Mouse (Mus musculus) heart, postnatal 25 days (tissue): ENCODE results near the gene Icmt. TPM values are rescaled to one million over a fixed set of nuclear protein-coding genes. Genes with fewer than 3 reads are reported as not detected.

Experiments
- DNase-seq: peaks from one replicate; pipeline ENCODE4 v3.0.0; 2022; ENCODE audit warnings: low spot score
- intact Hi-C: fragments of 180-260 bp; cut with DNase I; formaldehyde crosslinking; loops from one replicate; pipeline ENCODE4 v1.15.1; 2025
- total RNA-seq, 2 experiments: library from RNA; stranded (reverse); gene quantifications; 2 replicates each; pipeline ENCODE4 v1.2.3; 2021

Icmt gene
- total RNA-seq, 2 experiments from 2014 or later = 25.2 to 26.7 TPM

DNA sequence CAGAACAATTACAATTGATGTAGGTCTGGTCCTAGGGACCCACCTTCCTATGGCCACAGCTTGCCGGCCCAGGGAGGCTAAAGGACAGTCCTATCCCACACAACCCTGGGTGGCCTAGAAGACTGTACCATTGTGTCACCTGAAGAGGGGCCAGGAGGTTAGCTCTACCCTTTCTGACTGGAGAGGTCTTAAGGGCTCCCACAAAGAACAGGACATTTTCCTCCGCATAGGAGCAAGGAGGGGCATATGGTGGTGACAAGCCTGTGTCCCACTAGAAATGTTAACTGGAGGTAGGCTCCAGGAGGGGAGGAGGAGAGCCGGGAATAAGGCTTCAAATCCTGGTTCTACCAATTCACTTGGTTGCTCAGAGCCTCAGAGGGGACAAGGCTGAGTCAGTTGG is 23.8 kb upstream of the Icmt start:
- DNase-seq = no peak
- intact Hi-C loops = loop anchor here (2.0 kb wide), 1 partner anchor 58 kb away; no protein-coding TSS in a partner anchor

DNA sequence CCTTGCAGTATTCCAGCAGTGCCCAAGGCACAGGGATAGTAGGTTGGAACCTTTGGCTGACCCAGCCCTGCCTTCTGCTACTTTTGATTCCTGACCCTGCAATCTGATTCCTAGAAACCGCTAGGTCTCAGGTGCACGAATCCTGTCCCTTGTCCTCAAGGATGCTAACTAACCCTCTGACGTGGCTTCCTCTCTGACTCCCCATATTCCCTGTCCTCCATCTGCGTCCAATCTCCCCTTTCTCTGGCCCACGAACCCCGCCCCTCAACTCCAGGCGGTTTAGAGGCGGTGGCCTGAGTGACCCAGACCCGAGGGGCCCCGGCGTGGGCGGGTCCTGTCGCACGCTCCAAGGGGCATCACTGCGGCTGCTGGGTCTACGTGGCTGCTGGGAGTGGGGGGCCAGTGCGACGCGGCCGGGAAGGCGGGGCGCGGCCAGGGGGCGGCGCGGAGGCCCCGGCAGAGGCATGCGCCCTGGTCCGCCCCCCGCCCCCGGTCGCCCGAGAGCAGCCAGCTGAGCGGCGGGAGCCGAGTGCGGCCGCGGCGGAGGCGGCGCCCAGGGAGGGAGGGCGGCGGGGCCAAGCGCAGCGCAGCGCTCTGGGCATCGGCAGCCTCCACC is 23.3 kb upstream of the Icmt start, which contains the start of gene Gpr153:
Gpr153 (plus strand) TSS at position 612 of the 616 bp plus-strand sequence.
- intact Hi-C loops = loop anchor here (2.0 kb wide), 2 partner anchors 51 to 59 kb away; no protein-coding TSS in a partner anchor
- DNase-seq = peak; percentile 71

DNA sequence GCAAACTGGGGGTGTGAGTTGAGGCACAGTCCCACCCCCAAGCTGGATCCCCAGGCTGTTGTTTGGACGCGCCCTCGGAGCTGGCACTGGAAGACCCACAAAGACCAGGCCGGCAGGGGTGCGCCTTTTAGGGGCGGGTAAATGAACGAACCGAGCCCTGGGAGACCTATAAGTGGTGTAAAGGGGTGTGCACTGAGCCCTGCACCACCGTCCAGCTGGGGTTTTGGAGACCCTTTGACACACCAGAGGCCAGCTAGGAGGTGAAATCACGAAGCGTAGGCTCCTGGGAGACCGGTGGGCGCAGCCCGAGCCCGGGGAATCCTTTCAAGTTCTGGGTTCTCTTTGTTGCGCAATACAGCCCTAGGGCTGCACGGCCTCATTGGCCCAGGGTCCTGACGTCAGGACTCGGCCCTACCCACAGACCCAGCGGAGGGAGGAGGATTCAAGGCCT is 22.3 kb upstream of the Icmt start:
- peak; percentile 49 for DNase-seq
- intact Hi-C loops = loop anchor here (2.0 kb wide), 1 partner anchor 52 kb away; no protein-coding TSS in a partner anchor

DNA sequence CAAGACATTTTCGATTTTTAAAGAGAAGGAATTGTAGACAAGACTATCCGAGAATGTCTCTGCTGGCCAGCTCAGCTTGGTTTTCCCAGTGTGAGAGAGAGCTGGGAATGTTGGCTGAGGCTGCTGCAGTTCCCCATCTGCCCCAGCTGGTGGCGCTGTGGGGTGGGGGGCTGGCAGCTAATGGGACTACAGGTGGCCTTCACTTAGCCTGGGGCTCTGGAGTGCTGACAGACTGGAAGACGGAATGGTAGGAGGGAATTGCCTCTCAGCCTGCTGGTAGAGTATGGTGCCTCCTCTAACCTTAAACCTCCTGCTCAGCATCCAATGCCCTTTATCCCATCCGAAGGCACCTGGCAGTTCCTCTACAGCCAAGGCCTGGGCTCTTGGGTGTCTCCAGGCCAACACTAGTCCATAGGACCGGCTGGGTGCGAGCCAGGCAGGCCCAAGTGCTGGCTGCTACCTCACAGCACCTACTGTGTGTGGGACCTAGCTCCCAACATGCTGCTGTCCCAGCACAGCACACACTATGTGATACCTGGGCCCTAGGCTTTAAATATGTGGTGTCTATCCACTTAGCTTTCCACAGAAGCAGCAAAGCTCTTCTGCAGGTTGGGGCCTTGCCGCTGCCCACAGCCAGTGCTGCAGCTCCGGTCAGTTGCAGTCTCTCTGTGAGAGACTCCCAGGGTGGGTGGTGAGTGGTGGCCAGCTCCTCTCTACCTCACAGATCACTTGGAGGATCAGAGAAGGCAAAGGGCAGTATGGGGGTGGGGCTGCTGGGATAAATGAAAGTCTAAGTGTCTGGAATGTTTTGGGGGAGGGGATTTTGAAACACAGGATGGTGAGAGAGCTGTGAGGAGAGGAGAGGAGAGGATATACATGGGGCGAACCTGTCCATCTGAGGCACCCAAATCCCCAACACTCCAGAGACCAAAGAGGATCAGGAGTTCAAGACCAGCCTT is 20.4 kb upstream of the Icmt start:
- intact Hi-C loops = no loop called here
- DNase-seq = no peak

DNA sequence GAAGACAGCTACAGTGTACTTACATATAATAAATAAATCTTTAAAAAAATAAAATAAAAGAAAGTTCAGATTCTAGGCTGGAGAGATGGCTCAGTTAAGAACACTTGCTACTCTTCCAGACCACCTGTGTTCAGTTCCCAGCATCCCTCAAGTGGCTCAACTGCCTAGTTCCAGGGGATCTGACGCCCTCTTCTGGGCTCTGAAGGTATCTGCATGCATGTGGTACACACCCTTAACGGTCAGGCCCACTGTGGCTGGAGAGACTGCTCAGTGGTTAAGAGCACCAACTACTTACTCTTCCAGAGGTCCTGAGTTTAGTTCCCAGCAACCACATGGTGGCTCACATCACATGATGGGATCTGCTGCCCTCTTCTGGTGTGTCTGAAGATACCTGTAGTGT is 19.1 kb upstream of the Icmt start:
- DNase-seq = no peak
- intact Hi-C loops = no loop called here

DNA sequence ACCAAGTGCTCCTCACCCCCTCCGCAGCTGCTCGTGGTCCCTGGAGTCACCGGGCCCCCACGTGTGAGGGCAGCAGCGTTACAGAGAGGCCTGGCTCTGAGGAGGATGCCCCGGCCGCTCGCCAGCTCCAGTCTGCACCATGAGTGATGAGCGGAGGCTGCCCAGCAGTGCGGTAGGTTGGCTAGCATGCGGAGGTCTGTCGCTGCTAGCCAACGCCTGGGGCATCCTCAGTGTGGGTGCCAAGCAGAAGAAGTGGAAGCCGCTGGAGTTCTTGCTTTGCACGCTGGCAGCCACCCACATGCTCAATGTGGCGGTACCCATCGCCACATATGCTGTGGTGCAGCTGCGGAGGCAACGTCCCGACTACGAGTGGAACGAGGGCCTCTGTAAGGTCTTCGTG is 18.0 kb upstream of the Icmt start:
- intact Hi-C loops = no loop called here
- no peak for DNase-seq

DNA sequence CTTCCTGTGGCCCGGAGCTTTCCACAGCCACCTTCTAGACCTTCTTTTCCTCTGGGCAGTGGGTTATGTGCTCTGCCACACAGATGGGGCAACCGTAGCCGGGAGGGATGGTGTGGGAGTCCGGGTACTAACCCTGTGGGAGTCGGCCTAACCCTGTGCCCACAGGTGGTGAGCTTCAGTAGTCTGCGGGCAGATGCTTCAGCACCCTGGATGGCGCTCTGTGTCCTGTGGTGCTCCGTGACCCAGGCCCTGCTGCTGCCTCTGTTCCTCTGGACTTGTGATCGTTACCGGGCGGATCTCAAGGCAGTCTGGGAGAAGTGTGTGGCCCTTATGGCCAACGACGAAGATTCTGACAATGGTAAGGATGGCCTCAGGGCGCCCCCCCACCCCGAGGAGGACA is 15.4 kb upstream of the Icmt start:
- intact Hi-C loops = no loop called here
- no peak for DNase-seq

DNA sequence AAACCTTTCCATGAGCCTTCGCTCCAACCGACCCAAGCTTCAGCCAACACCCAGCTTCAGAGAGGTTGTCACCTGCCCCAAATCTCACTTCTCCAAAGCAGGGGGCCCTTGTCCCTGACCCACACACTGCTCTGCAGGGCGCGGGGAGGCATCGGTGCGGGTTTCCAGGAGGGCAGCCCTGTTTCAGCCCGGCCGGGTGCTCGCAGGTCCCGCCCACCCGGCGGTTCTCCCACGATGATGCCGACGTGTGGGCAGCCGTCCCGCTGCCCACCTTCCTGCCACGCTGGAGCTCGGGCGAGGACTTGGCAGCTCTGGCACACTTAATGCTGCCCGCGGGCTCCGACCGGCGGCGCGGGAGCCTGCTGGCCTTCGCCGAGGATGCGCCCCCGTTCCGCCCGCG is 14.3 kb upstream of the Icmt start:
- intact Hi-C loops = no loop called here
- DNase-seq = no peak

DNA sequence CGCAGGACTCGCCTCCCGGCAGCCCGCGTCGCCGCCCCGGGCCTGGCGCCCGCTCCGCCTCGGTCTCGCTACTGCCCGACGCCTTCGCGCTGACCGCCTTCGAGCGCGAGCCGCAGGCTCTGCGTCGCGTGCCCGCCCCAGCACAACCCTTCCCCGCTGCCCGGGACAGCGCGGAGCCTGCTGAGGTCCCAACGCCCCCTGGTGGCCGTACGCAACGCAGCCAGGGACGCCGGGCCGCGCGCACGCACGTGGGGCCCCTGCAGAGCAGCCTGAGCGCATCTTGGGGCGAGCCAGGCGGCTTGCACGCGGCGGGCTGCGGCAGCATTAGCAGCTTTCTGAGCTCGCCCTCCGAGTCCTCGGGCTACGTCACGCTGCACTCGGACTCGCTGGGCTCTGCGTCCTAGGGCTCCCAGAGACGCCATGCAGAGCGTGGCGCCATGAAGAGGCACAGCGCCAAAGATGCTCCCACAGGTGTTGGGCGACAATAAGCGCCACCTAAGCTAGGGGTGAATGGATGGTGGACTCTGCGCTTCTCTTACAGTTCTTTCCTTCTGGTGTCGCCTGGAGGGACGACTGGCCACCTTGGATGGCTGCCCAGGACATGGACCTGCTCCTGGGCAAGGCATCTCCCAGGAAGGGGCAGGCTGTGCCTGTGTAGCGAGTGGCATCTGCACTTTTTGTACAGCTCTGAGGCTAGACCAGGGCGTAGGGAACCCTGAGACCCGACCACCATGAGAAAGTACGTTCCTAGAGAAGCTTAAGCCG is 13.7 kb upstream of the Icmt start:
- intact Hi-C loops = no loop called here
- peak; percentile 66 for DNase-seq

DNA sequence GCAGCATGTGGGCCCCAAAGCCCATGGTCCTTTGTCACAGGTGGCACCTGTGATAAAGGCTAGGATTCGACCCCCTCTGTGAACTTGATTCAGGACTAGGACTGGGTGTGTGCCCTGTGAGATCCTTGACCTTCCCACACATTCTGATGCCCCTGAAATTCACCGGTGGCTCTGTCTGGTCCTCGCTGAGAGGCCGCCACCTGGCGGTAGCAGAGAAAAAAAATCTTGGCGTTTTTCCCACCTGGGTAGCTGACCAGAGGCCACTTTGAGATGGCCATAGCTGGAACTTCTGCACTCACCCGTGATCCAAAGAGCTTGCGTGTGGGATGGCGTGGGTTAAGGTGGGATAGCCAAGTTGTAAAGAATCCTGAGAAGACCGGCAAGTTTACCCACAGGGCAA is 11.5 kb upstream of the Icmt start:
- intact Hi-C loops = loop anchor here (1.0 kb wide), 2 partner anchors 71 to 112 kb away; no protein-coding TSS in a partner anchor

DNA sequence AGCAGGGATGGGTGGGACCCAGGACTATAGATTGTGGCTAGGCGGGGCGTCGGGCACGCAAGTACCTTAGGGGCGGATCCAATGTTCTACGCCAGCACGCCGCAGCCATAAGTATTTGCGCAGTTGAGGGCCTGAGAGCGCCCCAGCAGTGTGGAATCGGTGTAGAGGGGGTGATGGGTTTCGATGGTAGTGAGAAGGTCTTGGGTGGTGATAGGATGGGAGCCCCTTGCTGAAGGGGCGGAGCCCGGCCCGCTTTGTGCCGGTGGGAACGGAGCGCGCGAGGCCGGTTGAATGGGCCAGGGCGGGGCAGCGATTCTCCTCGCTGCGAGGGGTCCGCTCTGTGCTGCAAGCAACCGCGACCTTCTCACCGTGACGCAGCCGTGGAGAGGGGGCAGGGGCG is 10.8 kb upstream of the Icmt start:
- DNase-seq = no peak
- intact Hi-C loops = no loop called here

More for the DNA sequence above, 11.5 kb upstream of the Icmt start:
- no peak for DNase-seq

DNA sequence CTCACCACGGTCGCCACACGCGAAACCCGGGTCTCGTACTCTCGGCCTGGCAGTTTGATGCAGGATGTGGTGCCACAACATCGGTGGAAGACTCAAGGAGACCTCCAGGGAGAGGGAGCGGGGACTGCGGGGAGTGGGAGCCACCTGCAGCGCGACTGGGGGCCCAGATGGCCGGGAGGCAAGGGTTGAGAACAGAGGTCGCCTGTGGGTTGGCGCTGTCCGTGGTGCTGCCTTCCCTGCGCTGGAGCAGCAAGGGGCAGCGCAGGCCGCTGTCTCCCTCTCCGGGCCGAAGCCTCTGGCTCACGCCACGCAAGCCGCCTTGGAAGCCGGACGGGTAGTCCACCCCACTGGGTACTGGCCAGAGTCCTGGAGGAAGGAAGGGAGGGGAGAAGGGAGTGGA is 10.1 kb upstream of the Icmt start:
- DNase-seq = no peak
- intact Hi-C loops = no loop called here

DNA sequence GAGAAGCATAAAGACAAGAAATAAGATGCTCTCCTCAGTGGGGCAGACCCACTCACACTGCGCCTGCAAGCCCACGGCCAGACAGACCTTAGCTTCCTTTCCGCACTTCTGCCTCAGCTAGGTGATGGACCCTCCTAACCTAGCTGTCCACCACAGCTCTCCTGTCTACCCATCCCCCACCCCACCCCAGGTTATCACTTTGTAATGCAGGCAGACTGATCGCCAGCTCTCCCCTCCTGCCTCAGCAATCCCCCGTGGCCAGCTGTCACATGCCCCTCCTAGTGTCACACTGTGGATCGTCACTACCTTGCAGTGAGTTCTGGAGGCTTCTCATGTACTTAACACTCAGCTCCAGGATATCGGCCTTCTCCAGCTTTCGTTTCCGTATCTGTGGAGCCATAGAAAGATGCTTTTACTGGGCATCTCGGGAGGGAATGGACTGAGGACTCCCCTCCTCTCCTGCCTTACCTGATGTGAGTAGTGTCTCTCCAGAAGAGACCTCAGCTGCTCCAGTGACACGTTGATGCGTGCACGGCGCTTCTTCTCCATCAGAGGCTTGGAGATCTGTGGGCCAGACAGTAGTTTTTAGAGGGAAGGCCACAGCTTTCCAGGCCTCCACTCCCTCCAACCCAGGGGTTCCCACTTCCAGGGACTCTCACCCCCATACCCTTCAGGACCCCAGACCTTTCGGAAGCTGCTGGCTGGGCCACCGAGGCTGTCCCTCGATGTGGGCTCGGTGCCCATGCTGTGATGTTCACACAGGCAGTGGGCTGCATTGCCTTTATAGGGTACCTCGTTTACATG is 9.5 kb upstream of the Icmt start:
- intact Hi-C loops = no loop called here
- DNase-seq = no peak

DNA sequence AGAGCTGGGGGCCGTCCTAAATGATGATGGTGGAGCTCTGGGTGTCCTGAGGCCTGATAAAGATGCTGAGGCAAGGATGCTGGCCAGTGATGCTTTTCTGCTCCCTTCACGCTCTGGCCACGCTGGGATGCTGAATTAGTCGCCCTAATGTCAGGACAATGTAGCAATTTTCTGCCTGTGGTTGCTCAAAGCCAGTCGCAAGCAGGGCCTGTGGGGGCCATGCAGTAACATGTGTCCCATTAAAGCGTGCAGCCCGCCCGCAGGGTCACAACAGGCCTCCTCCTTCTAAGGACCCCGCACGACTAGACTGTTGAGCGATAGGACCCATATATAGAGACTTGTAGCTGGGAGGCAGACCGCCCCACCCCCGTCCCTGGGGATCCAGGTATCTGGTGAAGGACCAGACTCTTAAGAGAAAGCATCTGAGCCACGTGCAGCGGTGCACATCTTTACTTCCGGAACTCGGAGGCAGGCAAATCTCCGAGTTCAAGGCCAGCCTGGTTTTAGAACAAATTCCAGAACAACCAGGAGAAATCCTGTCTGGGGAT is 8.6 kb upstream of the Icmt start:
- intact Hi-C loops = no loop called here

DNA sequence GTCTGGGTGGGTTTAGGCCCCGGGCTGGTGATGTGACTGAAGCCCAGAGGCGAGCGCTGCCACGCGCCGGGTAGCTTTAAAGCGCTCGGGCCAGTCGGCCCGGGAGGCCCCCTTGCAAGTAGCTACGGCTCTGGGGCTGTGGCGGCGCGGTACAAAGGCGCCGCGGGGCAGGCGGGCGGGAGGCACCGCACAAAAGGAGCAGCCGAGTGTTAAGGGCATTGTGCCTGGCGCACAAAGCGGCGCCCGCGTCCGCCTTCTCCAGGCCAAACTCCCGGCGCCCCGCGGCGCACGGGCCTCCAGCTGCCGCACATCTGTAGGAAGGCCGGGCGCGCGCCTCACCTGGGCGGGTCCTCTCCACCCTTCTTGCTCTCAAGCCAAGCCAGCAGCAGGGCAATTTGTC is 6.6 kb upstream of the Icmt start:
- intact Hi-C loops = no loop called here
- no peak for DNase-seq

More for the DNA sequence above, 8.6 kb upstream of the Icmt start:
- DNase-seq = no peak

DNA sequence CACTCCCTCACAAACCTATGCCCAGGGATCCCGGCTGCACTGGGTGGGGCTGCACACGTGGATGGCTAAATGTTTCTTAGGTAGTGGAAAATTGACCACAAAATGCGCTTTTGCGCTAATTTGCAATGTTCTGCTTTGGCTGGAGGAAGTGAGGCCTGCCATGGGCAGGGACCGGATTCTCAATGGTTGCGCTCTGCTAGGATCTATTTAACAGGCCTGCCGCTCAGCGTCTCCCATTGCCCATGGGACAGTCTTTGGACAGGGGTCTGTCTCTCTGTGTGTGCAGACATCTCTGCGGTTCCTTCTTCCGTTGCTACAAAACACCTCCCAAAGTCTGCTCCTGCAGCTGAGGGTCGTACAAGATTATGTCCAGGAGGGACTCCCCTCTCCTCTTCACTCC is 6.0 kb upstream of the Icmt start:
- no peak for DNase-seq
- intact Hi-C loops = no loop called here

DNA sequence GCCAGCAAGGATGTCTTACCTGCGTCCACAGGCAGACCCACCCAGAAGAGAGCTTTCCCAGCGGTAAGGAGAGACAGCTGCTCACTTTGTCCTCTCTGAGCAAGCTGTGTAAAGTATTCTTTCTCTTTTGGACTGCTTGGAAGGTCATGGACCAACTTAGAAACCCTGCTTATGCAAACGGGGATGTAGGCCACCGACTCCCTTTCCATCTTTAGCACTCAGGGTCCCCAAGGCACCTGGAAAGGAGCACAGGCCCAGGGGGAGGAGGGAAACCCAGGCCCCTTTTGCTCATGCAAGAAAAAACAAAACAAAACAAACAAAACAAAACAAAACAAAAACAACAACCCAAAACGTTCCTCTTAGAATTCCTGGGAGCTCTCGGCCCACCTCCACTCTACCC is 5.5 kb upstream of the Icmt start, which contains the start of gene Hes3:
Hes3 (minus strand) TSS at position 101 of the 400 bp plus-strand sequence.
- intact Hi-C loops = no loop called here

DNA sequence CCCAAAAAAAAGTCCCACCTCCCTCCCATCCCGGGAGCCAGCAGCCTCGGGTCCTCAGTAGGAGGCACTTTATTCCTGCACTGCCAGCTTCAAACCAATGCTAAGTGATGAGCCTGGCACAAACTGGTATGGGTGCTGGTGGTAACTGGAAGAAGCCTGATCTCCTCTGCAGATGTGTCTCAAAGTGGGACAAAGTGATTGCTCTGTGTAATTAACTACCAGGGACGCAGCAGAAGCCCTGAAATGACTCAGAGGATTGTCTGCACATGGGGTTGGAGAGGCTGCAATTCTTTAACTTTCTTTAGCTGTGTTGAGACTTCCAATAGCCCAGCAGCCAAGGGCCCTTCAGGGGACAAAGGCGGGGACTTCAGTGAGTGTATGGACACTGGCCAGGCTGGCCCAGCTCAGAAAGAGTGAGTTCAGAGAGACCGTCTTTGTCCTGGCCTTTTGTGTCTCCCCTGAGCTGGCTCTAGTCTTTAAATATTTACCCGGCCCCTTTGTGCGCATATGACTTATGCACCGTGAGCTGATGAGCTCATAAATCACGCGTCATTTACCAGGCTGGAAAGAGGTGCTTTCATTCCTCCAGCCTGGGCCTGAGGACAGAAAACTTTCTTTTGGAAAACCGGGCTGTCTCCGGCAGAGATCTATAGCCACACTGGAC is 4.8 kb upstream of the Icmt start:
- no peak for DNase-seq
- intact Hi-C loops = no loop called here

More for the DNA sequence above, 5.5 kb upstream of the Icmt start, which contains the start of gene Hes3:
- no peak for DNase-seq
